Mouse (Mus musculus): ENCODE data around the gene Dennd1c.

DNA sequence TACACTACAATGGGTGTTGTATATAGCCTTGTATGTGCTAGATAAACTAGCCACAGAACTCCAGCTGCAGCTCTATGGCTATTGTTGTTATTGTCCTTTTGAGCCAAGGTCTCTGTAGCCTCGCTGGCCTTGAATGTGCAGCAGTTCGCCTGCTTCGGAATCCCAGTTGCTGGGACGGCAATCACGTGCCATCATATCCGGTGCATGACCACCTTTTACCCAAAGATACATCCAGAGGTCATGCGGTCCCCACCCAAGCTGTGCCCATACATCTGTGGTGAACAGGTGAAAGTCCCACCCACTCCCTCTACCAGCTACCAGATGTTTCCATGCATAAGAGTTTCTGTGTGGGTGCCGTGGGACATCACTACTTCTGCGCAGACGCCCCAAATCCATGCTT lies 17.2 kb downstream of the Dennd1c start:
- TF ChIP-seq POLR2A (IDR thresholded peaks at IDR 0.05; ENCODE audit: borderline replicate concordance, low read depth, low read length) (no peak), CTCF (IDR thresholded peaks at IDR 0.05; ENCODE audit: low read depth, low read length) (no peak)
